ENCODE assay signal across 18 mouse cellular contexts in genomic region chr7:34394091-34394490, GRCm38 (mm10). TPM values are rescaled to one million over a fixed set of nuclear protein-coding genes. Genes with fewer than 3 reads are reported as not detected.
DNase-seq lines count a peak whose midpoint lies in the region; ATAC-seq lines count a peak whose summit lies in the region.
"Had no signal": no experiment of that assay in that cellular context is flagged by ENCODE, and none has a peak within 500 bp of the region (broad histone marks: within the 10 kb centered on the region; RNA-seq: fewer than 3 reads in every experiment).

No protein-coding gene starts in this region.

- H3K4me2 ChIP-seq in forebrain, embryonic 14.5 days (ENCODE audit: low read length) = no peak overlapping the region
- H3K4me2 ChIP-seq in forebrain, embryonic 11.5 days (ENCODE audit: low read depth, low read length, severe bottlenecking) = no peak overlapping the region
- no peak overlapping the region for H3K4me2 ChIP-seq in forebrain, embryonic 16.5 days (ENCODE audit: low read length)
- H3K4me2 ChIP-seq: embryonic facial prominence, embryonic 12.5 days; heart, embryonic 12.5 days; hindbrain, embryonic 12.5 days had no signal

- no peak overlapping the region for H3K9ac ChIP-seq in forebrain, embryonic 14.5 days (ENCODE audit: low read length)
- no peak overlapping the region for H3K9ac ChIP-seq in forebrain, embryonic 11.5 days (ENCODE audit: low read length)
- H3K9ac ChIP-seq in forebrain, embryonic 16.5 days (replicated peaks; ENCODE audit: low read depth, low read length) = no peak overlapping the region
- H3K9ac ChIP-seq: embryonic facial prominence, embryonic 12.5 days; heart, embryonic 12.5 days; hindbrain, embryonic 12.5 days had no signal

- peak; percentile 80 for DNase-seq in forebrain, embryonic 14.5 days (ENCODE audit: low spot score)
- no peak for DNase-seq in forebrain, embryonic 11.5 days (ENCODE audit: low spot score)
- DNase-seq in layer of hippocampus, adult 9-11 months = peak; percentile 36
- no peak for DNase-seq in layer of hippocampus, adult 18-20 months (ENCODE audit: low spot score in 2 of 2)
- DNase-seq in brain, adult 2 months (ENCODE audit: low read depth, low spot score) = peak; percentile 29
- DNase-seq in adrenal gland, postnatal 10 days = no peak
- DNase-seq: adrenal gland, postnatal 14 days; cerebellum, adult 11 months; cerebellum, adult 8-10 months; cerebellum, postnatal 14 days; heart, adult 2 months; heart, postnatal 36 days; kidney, adult 11 months had no signal

- no peaks in the 10 kb centered on the region for H3K9me3 ChIP-seq in forebrain, embryonic 14.5 days (replicated peaks; ENCODE audit: control insufficient read depth, low read length)
- no peaks in the 10 kb centered on the region for H3K9me3 ChIP-seq in forebrain, embryonic 11.5 days (ENCODE audit: control insufficient read depth, low read length)
- H3K9me3 ChIP-seq in forebrain, embryonic 16.5 days (ENCODE audit: control insufficient read depth, low read length) = no peaks in the 10 kb centered on the region
- H3K9me3 ChIP-seq: embryonic facial prominence, embryonic 12.5 days; heart, embryonic 12.5 days; hindbrain, embryonic 12.5 days had no signal

- no peak for ATAC-seq in forebrain, embryonic 14.5 days
- no peak for ATAC-seq in forebrain, embryonic 11.5 days (replicated peaks; ENCODE audit: low FRiP score)
- peak; percentile 29; the same call in 1 of the 2 replicates for ATAC-seq in forebrain, embryonic 16.5 days
- ATAC-seq: hindbrain, postnatal 0 days had no signal

- H3K4me1 ChIP-seq in forebrain, embryonic 14.5 days (ENCODE audit: control insufficient read depth, insufficient read depth, low read length) = peaks cover 5% of the 10 kb centered on the region
- H3K4me1 ChIP-seq in forebrain, embryonic 11.5 days (replicated peaks; ENCODE audit: control insufficient read depth, insufficient read depth, low read length) = 0 out of 2 replicates have a peak, but pooled peaks cover 2% of the 10 kb centered on the region
- H3K4me1 ChIP-seq in forebrain, embryonic 16.5 days (replicated peaks; ENCODE audit: control insufficient read depth, insufficient read depth, low read length) = peaks cover 13% of the 10 kb centered on the region

- no peaks in the 10 kb centered on the region for H3K27me3 ChIP-seq in forebrain, embryonic 14.5 days (replicated peaks; ENCODE audit: control insufficient read depth, insufficient read depth, low read length)
- no peaks in the 10 kb centered on the region for H3K27me3 ChIP-seq in forebrain, embryonic 11.5 days (ENCODE audit: control insufficient read depth, insufficient read depth, low read length)
- H3K27me3 ChIP-seq in forebrain, embryonic 16.5 days (replicated peaks; ENCODE audit: control insufficient read depth, insufficient read depth, low read length) = no peaks in the 10 kb centered on the region
- H3K27me3 ChIP-seq: embryonic facial prominence, embryonic 12.5 days; heart, embryonic 12.5 days; hindbrain, embryonic 12.5 days had no signal

- H3K36me3 ChIP-seq in forebrain, embryonic 14.5 days (ENCODE audit: control insufficient read depth, insufficient read depth, low read length) = no peaks in the 10 kb centered on the region
- no peaks in the 10 kb centered on the region for H3K36me3 ChIP-seq in forebrain, embryonic 11.5 days (ENCODE audit: control insufficient read depth, insufficient read depth, low read length)
- no peaks in the 10 kb centered on the region for H3K36me3 ChIP-seq in forebrain, embryonic 16.5 days (ENCODE audit: control insufficient read depth, insufficient read depth)
- H3K36me3 ChIP-seq: embryonic facial prominence, embryonic 12.5 days; heart, embryonic 12.5 days; hindbrain, embryonic 12.5 days had no signal

- no peak overlapping the region for H3K4me3 ChIP-seq in forebrain, embryonic 14.5 days (ENCODE audit: low read depth, low read length)
- H3K4me3 ChIP-seq in forebrain, embryonic 11.5 days (ENCODE audit: low read depth, low read length) = no peak overlapping the region
- no peak overlapping the region for H3K4me3 ChIP-seq in forebrain, embryonic 16.5 days (replicated peaks; ENCODE audit: low read length)
- H3K4me3 ChIP-seq: embryonic facial prominence, embryonic 12.5 days; heart, adult 2 months; heart, embryonic 12.5 days; hindbrain, embryonic 12.5 days had no signal

- no peak overlapping the region for H3K27ac ChIP-seq in forebrain, embryonic 14.5 days (ENCODE audit: low read depth, low read length)
- no peak overlapping the region for H3K27ac ChIP-seq in forebrain, embryonic 11.5 days (ENCODE audit: low read depth, low read length)
- peak overlapping the region; percentile 65; the same call in 1 of the 2 replicates for H3K27ac ChIP-seq in forebrain, embryonic 16.5 days (ENCODE audit: low read length)
- H3K27ac ChIP-seq: embryonic facial prominence, embryonic 12.5 days; heart, adult 2 months; hindbrain, embryonic 12.5 days; hindbrain, postnatal 0 days had no signal

- WGBS in forebrain, embryonic 14.5 days = 22% methylated on average over 2 of the region's 2 CpGs
- WGBS in forebrain, embryonic 11.5 days = 68% methylated on average over 2 of the region's 2 CpGs
- WGBS in forebrain, embryonic 16.5 days = 13% methylated on average over 2 of the region's 2 CpGs

RNA-seq across cellular contexts. Expression of gene Lsm14a, which starts 1.0 kb away (rescaled TPM):
- 50.0 and 54.7 TPM in 2 replicates for polyA plus RNA-seq in forebrain, embryonic 14.5 days (2014; fragmentation: Nextera tagmentation; extraction: Ambion mirVana)
- 66.8 and 69.1 TPM in 2 replicates for polyA plus RNA-seq in forebrain, embryonic 11.5 days (2014; fragmentation: Nextera tagmentation; extraction: Ambion mirVana)
- total RNA-seq in layer of hippocampus, adult 18-20 months (2021) = 10 to 100 TPM; 89.8 to 94.0 TPM
- polyA plus RNA-seq in forebrain, embryonic 16.5 days (2015; fragmentation: Nextera tagmentation; extraction: Ambion mirVana) = 71.0 and 76.3 TPM in 2 replicates
- total RNA-seq in adrenal gland, postnatal 10 days (2021) = 100 to 1,000 TPM; 108 to 110 TPM

Comparison
In these comparisons a context has a peak if more than half of its experiments do, and no peak if none do; other contexts are left out.
1. DNase-seq: peak in forebrain, embryonic 14.5 days (single experiment), layer of hippocampus, adult 9-11 months (single experiment) and brain, adult 2 months (single experiment); none in forebrain, embryonic 11.5 days (single experiment), layer of hippocampus, adult 18-20 months (0 of 2) and adrenal gland, postnatal 10 days (single experiment).